Mouse (Mus musculus) spleen, postnatal 4 days (tissue): ENCODE measurements at regions not wholly inside any gene's neighbourhood (a gene's known extent, or its start where the extent isn't known, plus 50 kb on each side); places are given as distances from the start of the nearest gene placed in this dataset.

Experiments
- DNase-seq, 2 experiments: peaks; one replicate each; pipeline ENCODE4 v3.0.0; 2022; ENCODE audit warnings: low spot score in 2 of 2

GRCm38 (mm10) chr15:36427334-36427733 lies 580.2 kb downstream of the Zfp706 start:
- no peak for DNase-seq

GRCm38 (mm10) chr15:36425902-36426301 lies 581.7 kb downstream of the Zfp706 start:
- DNase-seq, result no peak

- DNase-seq, result no peak
Measured at GRCm38 (mm10) chr15:36424047-36424446, 583.5 kb downstream of the Zfp706 start.

- no peak for DNase-seq
Measured at GRCm38 (mm10) chr15:36422781-36423180, 584.8 kb downstream of the Zfp706 start.

- no peak for DNase-seq
Measured at GRCm38 (mm10) chr15:36419943-36420480, 587.6 kb downstream of the Zfp706 start.

GRCm38 (mm10) chr15:36417426-36417825 lies 590.1 kb downstream of the Zfp706 start:
- no peak for DNase-seq

- DNase-seq, result no peak
Measured at GRCm38 (mm10) chr15:36415552-36416249, 591.9 kb downstream of the Zfp706 start.

- DNase-seq, result no peak
Measured at GRCm38 (mm10) chr15:36412016-36412415, 595.6 kb downstream of the Zfp706 start.

GRCm38 (mm10) chr15:36405446-36405845 lies 602.1 kb downstream of the Zfp706 start:
- DNase-seq, result no peak

- DNase-seq, result no peak
Measured at GRCm38 (mm10) chr15:36403336-36404119, 604.0 kb downstream of the Zfp706 start.

- no peak for DNase-seq
Measured at GRCm38 (mm10) chr15:36402051-36402450, 605.5 kb downstream of the Zfp706 start.

GRCm38 (mm10) chr15:36400311-36400840 lies 607.2 kb downstream of the Zfp706 start:
- DNase-seq, result no peak

- peak in 1 of 2 experiments; percentile 24 for DNase-seq
Measured at GRCm38 (mm10) chr15:36399355-36400012, 608.1 kb downstream of the Zfp706 start.

- DNase-seq, result no peak
Measured at GRCm38 (mm10) chr15:36398099-36398982, 609.2 kb downstream of the Zfp706 start.

- no peak for DNase-seq
Measured at GRCm38 (mm10) chr15:36396791-36397190, 610.8 kb downstream of the Zfp706 start.

GRCm38 (mm10) chr15:36396245-36396644 lies 611.3 kb downstream of the Zfp706 start:
- no peak for DNase-seq

- no peak for DNase-seq
Measured at GRCm38 (mm10) chr15:36395672-36396050, 611.9 kb downstream of the Zfp706 start.

GRCm38 (mm10) chr15:36394914-36395671 lies 612.5 kb downstream of the Zfp706 start:
- DNase-seq, result no peak

GRCm38 (mm10) chr15:36389775-36390174 lies 617.8 kb downstream of the Zfp706 start:
- DNase-seq, result no peak

GRCm38 (mm10) chr15:36381228-36381671 lies 626.3 kb downstream of the Zfp706 start:
- peak in 1 of 2 experiments; percentile 54 for DNase-seq
